Mouse (Mus musculus) layer of hippocampus, adult 8-10 months (tissue): ENCODE data around the gene Tex52. TPM values are rescaled to one million over a fixed set of nuclear protein-coding genes. Genes with fewer than 3 reads are reported as not detected.

Experiments used
- DNase-seq, 2 experiments: peaks; one replicate each; pipeline ENCODE4 v3.0.0; 2022; ENCODE audit warnings: low spot score in 2 of 2
- total RNA-seq, 4 experiments: library from RNA; stranded (reverse); gene quantifications; 2 replicates each; pipeline ENCODE4 v1.2.4; 2022

Gene Tex52
- total RNA-seq, 4 experiments from 2014 or later: 1.7 to 3.3 (median 2.5) TPM

- DNase-seq: no peak
Observed at GRCm38 (mm10) chr6:128427571-128427970, 52.3 kb downstream of the Tex52 start.

GRCm38 (mm10) chr6:128429300-128429699 is 54.0 kb downstream of the Tex52 start:
- DNase-seq: no peak

- DNase-seq: no peak
Observed at GRCm38 (mm10) chr6:128429826-128430225, 54.6 kb downstream of the Tex52 start.

- no peak for DNase-seq
Observed at GRCm38 (mm10) chr6:128432356-128432915, 57.2 kb downstream of the Tex52 start.

GRCm38 (mm10) chr6:128433566-128433965 is 58.3 kb downstream of the Tex52 start:
- DNase-seq: no peak

Other genes with a start within 250 kb of the Tex52 start
- gene Tspan9, start 231.9 kb upstream of the Tex52 start, total RNA-seq: 10 to 100 TPM; 45.4 to 64.2 (median 56.0) TPM
- 1 to 10 TPM in 3 of 4 experiments, under 1 TPM in 1; 0.78 to 1.6 (median 1.4) TPM for gene Tead4, start 74.6 kb upstream of the Tex52 start, total RNA-seq
- 10 to 100 TPM; 24.3 to 25.5 (median 25.1) TPM for gene Tulp3, start 19.6 kb upstream of the Tex52 start, total RNA-seq
- gene Rhno1, start 12.5 kb upstream of the Tex52 start, total RNA-seq: 10 to 100 TPM; 18.6 to 22.1 (median 20.0) TPM
- 1 to 10 TPM; 1.1 to 1.7 (median 1.4) TPM for gene Foxm1, start 12.5 kb upstream of the Tex52 start, total RNA-seq
- gene Gm44596, start within 50 bp of the Tex52 start, total RNA-seq: not detected
- 10 to 100 TPM; 16.0 to 19.6 (median 17.5) TPM for gene Nrip2, start 23.8 kb downstream of the Tex52 start, total RNA-seq
- gene Itfg2, start 49.5 kb downstream of the Tex52 start, total RNA-seq: 10 to 100 TPM; 27.9 to 35.5 (median 29.1) TPM
- gene Fkbp4, start 63.2 kb downstream of the Tex52 start, total RNA-seq: 100 to 1,000 TPM; 101 to 133 (median 115) TPM
- not detected for gene Pzp, start 151.3 kb downstream of the Tex52 start, total RNA-seq
- 10 to 100 TPM in 2 of 4 experiments, 1 to 10 TPM in 2; 7.2 to 13.6 (median 10.1) TPM for gene A2ml1, start 206.2 kb downstream of the Tex52 start, total RNA-seq
- gene Klrb1a, start 248.1 kb downstream of the Tex52 start, total RNA-seq: not detected